Mouse (Mus musculus) forebrain, embryonic 16.5 days (tissue): ENCODE measurements at regions not wholly inside any gene's neighbourhood (a gene's known extent, or its start where the extent isn't known, plus 50 kb on each side); places are given as distances from the start of the nearest gene placed in this dataset.
"Not testable (repeated sequence)": the region's sequence is repeated elsewhere in the genome, so short reads cannot be mapped to it uniquely, and the experiment has no call there.

Experiments
- ATAC-seq: fragments of 200-750 bp; cut with Nextera tagmentation; 2 replicates; pipeline ENCODE4 v1.8.0; 2017; ENCODE audit warnings: mild to moderate bottlenecking, moderate library complexity
- H3K27ac ChIP-seq: fragments of 300-500 bp; sonication (generic); 2 replicates; pipeline ENCODE4 v1.5.1; 2014; ENCODE audit warnings: low read length, control low read depth
- H3K27me3 ChIP-seq: fragments of 300-500 bp; sonication (generic); replicated peaks from 2 replicates; pipeline ENCODE4 v1.6.1; 2014; ENCODE audit warnings: low read length; ENCODE audit not compliant: control insufficient read depth, insufficient read depth
- H3K36me3 ChIP-seq: fragments of 300-500 bp; sonication (generic); 2 replicates; pipeline ENCODE4 v1.6.1; 2014; ENCODE audit not compliant: control insufficient read depth, insufficient read depth
- H3K4me1 ChIP-seq: fragments of 300-500 bp; sonication (generic); replicated peaks from 2 replicates; pipeline ENCODE4 v1.6.1; 2014; ENCODE audit warnings: low read length; ENCODE audit not compliant: control insufficient read depth, insufficient read depth
- H3K4me2 ChIP-seq: fragments of 300-500 bp; sonication (generic); 2 replicates; pipeline ENCODE4 v1.6.1; 2014; ENCODE audit warnings: mild to moderate bottlenecking, low read length, control low read depth
- H3K4me3 ChIP-seq: fragments of 300-500 bp; sonication (generic); replicated peaks from 2 replicates; pipeline ENCODE4 v1.5.1; 2014; ENCODE audit warnings: mild to moderate bottlenecking, low read length, control low read depth
- H3K9ac ChIP-seq: fragments of 300-500 bp; sonication (generic); replicated peaks from 2 replicates; pipeline ENCODE4 v1.6.1; 2014; ENCODE audit warnings: low read depth, low read length, control low read depth
- H3K9me3 ChIP-seq: fragments of 300-500 bp; sonication (generic); 2 replicates; pipeline ENCODE4 v1.6.1; 2016; ENCODE audit warnings: low read length; ENCODE audit not compliant: control insufficient read depth
- WGBS: fragments of 180-500 bp; shearing (Covaris S2); extraction: QIAGEN DNeasy Blood & Tissue Kit; methylation state at CpG from one replicate; pipeline ENCODE4 v1.1.7; 2014; 5-methylcytosine and 5-hydroxymethylcytosine counted together

DNA sequence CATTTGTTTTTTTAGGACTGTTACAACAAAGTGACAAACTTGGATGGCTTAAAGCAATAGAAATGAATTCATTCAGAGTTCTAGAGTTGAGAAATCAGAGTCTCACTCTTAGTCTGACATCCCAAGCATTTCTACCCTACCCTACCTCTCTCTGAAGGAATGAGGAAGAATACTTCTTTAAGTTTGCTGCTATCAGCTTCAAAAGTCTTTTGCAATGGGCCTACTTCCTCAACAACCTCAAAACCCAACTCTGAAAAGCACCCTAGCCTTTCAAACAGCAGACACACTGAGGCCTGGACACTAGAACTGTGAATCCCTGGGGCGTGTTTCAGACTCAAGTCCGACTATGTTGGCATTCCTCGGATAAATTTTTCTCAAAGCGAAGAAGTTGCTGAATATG is 77.0 kb upstream of the Emcn start:
- 90% methylated on average over 4 of the region's 4 CpGs for WGBS
- H3K27me3 ChIP-seq = no peaks in the 10 kb centered on the region

DNA sequence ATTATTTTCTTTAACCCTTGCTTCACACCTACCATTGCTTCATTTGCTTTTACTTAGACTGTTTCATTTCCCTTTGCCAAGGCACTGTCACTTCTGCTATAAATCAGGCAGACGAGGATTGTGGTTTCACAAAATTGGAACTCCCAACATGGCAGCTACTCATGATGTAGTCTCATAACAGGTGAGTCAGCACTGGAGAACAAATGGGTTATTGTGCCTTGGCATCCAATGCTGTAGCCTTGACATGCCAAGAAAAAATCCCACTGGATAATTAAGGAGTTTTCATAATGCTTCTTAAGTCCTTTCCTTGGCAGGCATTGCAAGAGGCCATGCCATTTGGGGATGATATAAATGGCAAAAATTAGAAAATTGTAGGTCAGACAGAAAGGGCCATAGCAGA is 73.1 kb upstream of the Emcn start:
- WGBS = 71% methylated on average over 1 of the region's 1 CpGs
- H3K4me2 ChIP-seq = no peak overlapping the region
- H3K27me3 ChIP-seq = no peaks in the 10 kb centered on the region
- H3K36me3 ChIP-seq = no peaks in the 10 kb centered on the region
- no peak overlapping the region for H3K4me3 ChIP-seq
- H3K9me3 ChIP-seq = no peaks in the 10 kb centered on the region
- no peaks in the 10 kb centered on the region for H3K4me1 ChIP-seq
- no peak overlapping the region for H3K9ac ChIP-seq
- ATAC-seq = no peak
- H3K27ac ChIP-seq = no peak overlapping the region

More for the DNA sequence above, 77.0 kb upstream of the Emcn start:
- H3K4me2 ChIP-seq = no peak overlapping the region
- no peak for ATAC-seq
- H3K4me1 ChIP-seq = no peaks in the 10 kb centered on the region
- no peaks in the 10 kb centered on the region for H3K36me3 ChIP-seq
- no peak overlapping the region for H3K27ac ChIP-seq
- H3K9ac ChIP-seq = no peak overlapping the region
- H3K4me3 ChIP-seq = no peak overlapping the region
- no peaks in the 10 kb centered on the region for H3K9me3 ChIP-seq

DNA sequence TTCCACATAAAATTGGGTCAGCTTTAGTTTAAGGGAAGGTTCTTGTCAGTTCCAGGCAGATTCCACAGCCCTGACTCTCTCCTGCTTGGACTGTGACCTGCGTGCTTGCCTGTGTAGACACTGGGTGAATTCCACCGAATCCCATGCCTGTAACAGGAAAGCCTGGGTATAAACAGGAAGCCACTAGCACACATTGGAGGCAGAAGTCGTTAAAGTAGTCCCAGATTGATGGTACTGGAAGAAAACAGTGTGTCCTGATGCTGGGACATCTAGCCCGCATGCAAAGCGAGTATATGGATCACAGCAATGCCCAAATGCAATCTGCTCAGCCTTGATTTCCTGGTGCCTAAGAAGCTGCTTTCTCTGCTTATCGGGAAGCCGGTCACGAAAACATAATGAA is 65.4 kb upstream of the Emcn start:
- no peak overlapping the region for H3K4me2 ChIP-seq
- H3K27me3 ChIP-seq = no peaks in the 10 kb centered on the region
- no peak for ATAC-seq
- peaks cover 6% of the 10 kb centered on the region for H3K4me1 ChIP-seq
- no peak overlapping the region for H3K4me3 ChIP-seq
- H3K36me3 ChIP-seq = no peaks in the 10 kb centered on the region
- H3K27ac ChIP-seq = no peak overlapping the region
- H3K9ac ChIP-seq = no peak overlapping the region
- no peaks in the 10 kb centered on the region for H3K9me3 ChIP-seq
- WGBS = 85% methylated on average over 8 of the region's 8 CpGs

DNA sequence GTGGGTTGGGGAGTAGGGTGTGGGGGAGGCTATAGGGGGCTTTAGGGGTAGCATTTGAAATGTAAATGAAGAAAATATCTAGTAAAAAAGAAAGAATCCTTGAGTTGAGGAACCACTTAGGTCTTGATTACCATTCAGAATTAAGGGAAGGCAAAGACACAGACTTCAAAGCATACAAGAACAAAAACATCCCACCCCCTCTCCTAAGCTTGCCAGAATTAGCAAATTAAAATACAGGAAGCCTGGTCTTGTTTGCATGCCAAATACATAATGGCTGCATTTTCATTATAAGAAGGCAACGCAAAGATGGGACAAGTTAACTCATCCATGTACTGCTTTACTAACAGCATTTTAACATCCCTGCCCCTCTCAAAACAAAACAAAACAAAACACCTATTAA is 61.6 kb upstream of the Emcn start:
- peak; percentile 63 for ATAC-seq
- 22% methylated on average over 1 of the region's 1 CpGs for WGBS
- no peak overlapping the region for H3K4me3 ChIP-seq

DNA sequence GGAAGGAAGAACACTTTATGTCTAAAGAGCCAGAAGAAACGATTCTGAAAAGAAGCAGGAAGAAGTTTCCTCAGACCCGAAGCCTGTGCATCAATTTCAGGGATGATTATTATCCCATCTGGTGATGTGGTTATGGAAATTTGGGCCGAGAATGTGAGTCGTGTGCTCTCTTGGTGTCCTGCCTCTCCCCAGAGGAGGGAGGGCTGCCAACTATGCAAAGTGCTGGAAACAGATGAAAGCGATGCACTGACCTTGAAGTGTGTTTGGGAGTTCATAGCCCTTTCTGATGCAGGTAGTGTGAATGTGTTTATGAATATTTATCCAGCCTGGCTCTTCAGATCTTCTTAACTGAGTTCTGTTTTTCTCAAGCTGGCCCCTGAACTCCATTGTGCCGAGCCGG is 59.8 kb upstream of the Emcn start:
- Histone ChIP-seq H3K27me3 (no peaks in the 10 kb centered on the region), H3K36me3 (no peaks in the 10 kb centered on the region), H3K4me3 (no peak overlapping the region), H3K4me2 (no peak overlapping the region), H3K9ac (no peak overlapping the region), H3K27ac (no peak overlapping the region), H3K9me3 (no peaks in the 10 kb centered on the region), H3K4me1 (peaks cover 6% of the 10 kb centered on the region)
- WGBS = 60% methylated on average over 7 of the region's 7 CpGs
- 0 out of 2 replicates have a peak, but pooled peaks have one; percentile 47 for ATAC-seq

More for the DNA sequence above, 61.6 kb upstream of the Emcn start:
- peaks cover 6% of the 10 kb centered on the region for H3K4me1 ChIP-seq
- no peaks in the 10 kb centered on the region for H3K9me3 ChIP-seq
- no peak overlapping the region for H3K9ac ChIP-seq
- no peak overlapping the region for H3K4me2 ChIP-seq
- no peak overlapping the region for H3K27ac ChIP-seq
- H3K36me3 ChIP-seq = no peaks in the 10 kb centered on the region
- no peaks in the 10 kb centered on the region for H3K27me3 ChIP-seq

DNA sequence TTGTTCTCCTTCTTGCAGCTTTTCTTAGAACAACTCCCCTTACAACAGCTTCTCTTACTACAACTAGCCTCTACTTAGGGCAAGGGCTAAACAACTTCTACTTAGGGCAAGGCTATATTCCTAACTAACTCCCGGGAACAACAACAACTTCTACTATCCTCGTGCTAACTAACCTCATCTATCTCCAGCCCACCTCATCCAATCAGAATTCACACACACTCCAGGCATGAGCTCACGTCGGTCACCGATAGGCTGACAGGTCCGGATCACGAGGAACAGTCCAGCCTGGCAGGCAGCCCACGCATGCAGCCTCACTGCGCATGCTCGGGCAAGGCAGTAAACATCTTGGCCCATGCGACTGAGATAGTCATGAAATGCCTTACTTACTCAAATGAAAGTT is 53.3 kb upstream of the Emcn start:
- H3K4me2 ChIP-seq, H3K9ac ChIP-seq, H3K27ac ChIP-seq, H3K9me3 ChIP-seq, H3K27me3 ChIP-seq, ATAC-seq, H3K4me3 ChIP-seq, H3K4me1 ChIP-seq, H3K36me3 ChIP-seq: not testable (repeated sequence)
- WGBS = 94% methylated on average over 11 of the region's 11 CpGs

DNA sequence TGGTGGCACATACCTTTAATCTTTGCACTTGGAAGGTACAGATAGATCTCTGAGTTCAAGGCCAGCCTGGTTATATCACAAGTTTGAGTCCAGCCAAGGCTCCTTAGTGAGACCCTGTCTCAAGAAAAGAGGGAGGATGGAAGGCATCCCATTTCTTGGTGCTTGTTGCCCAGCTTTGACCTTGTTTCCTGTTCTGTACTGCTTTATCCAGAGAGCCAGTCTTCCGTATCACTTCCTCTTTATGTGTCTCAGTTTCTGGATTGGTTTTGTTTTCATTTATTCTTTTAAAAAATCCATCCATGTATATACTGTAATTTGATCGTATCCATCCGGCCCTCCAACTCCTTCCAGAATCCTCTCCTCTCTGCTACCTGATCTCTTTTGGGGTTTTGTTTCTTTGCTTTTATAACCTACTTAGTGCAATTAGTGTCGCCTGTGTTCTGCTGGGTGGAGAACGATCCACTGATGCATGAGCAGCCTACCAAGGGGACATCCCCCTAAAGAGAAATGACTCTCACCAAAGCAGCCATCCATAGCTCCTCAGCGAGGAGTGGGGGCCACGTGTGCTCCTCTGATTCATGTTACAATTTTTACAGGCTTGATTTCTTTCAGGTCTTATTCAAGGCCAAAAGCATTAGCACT is 52.4 kb upstream of the Emcn start:
- 85% methylated on average over 7 of the region's 7 CpGs for WGBS
- ATAC-seq = no peak

DNA sequence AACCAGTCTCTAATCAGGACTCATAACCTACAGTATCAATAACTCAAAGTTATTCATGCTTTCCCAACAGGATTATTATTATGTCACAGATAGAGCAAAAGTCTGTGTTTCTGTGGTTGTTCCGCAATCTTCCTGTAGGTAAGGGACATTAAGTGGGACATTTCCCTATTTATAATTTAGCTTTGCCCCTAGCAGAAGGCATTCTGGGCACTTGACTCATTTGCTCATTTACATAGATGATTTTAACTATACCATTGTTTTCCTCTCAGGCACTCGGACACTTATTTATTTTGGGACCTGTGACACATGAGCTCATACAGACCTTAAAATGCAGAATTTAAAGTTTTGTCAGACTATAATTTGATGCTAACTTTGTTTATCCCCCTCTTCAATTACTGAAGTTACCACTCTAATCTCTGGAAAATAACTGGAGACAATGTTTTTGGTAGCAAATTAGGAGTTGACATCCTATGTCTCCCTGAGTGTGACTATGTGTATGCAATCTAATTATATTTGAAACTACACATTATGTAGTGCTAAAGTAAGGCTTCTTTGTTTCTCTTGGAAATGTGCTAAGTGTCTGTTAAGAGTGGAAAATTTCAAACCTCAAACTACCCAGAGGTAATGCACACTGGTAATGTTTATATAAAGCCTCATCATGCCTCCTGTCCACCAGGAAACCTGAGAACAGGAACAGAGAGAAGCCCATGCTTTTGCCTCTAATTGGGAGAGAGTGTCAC is 51.8 kb upstream of the Emcn start:
- H3K4me1 ChIP-seq = no peaks in the 10 kb centered on the region
- H3K36me3 ChIP-seq = no peaks in the 10 kb centered on the region
- H3K27ac ChIP-seq = no peak overlapping the region
- ATAC-seq = no peak
- H3K4me3 ChIP-seq = no peak overlapping the region
- H3K27me3 ChIP-seq = no peaks in the 10 kb centered on the region
- H3K9me3 ChIP-seq = no peaks in the 10 kb centered on the region
- 77% methylated on average over 2 of the region's 2 CpGs for WGBS
- no peak overlapping the region for H3K9ac ChIP-seq
- H3K4me2 ChIP-seq = no peak overlapping the region

More for the DNA sequence above, 52.4 kb upstream of the Emcn start:
- Histone ChIP-seq H3K4me2 (no peak overlapping the region), H3K4me3 (no peak overlapping the region), H3K4me1 (no peaks in the 10 kb centered on the region), H3K27me3 (no peaks in the 10 kb centered on the region), H3K9ac (no peak overlapping the region), H3K27ac (no peak overlapping the region), H3K36me3 (no peaks in the 10 kb centered on the region), H3K9me3 (no peaks in the 10 kb centered on the region)

DNA sequence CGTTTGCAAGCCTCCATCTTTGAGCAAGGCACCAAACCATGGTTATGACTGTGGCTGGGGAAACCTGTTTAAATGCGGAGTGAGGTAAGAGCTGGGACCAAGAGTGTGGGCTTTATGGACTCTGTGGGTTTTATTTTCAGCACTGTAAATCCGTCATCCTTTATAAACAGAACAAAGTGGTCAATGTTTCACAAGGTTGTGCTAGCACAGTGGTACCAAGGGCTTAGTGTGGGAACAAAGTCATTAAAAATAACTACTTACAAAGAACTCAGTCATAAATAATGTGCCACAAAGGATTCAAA is 51.2 kb upstream of the Emcn start:
- WGBS = 47% methylated on average over 3 of the region's 3 CpGs
- Histone ChIP-seq H3K9ac (no peak overlapping the region), H3K9me3 (no peaks in the 10 kb centered on the region), H3K27ac (no peak overlapping the region), H3K4me3 (no peak overlapping the region), H3K4me1 (no peaks in the 10 kb centered on the region), H3K27me3 (no peaks in the 10 kb centered on the region), H3K36me3 (no peaks in the 10 kb centered on the region), H3K4me2 (no peak overlapping the region)
- no peak for ATAC-seq
